Mouse (Mus musculus) kidney, adult 11 months (tissue): Measurements from ENCODE around the gene Polr1a.

Experiments used
- DNase-seq: peaks from one replicate; pipeline ENCODE4 v3.0.0; 2022

The Polr1a gene

GRCm38 (mm10) chr6:72001220-72001777 is 92.4 kb downstream of the Polr1a start:
- DNase-seq = no peak

- DNase-seq = no peak
Measured at GRCm38 (mm10) chr6:72007411-72008212, 98.8 kb downstream of the Polr1a start.

- no peak for DNase-seq
Measured at GRCm38 (mm10) chr6:72008213-72008655, 99.4 kb downstream of the Polr1a start.

GRCm38 (mm10) chr6:72009454-72009853 is 100.6 kb downstream of the Polr1a start:
- no peak for DNase-seq

- DNase-seq = no peak
Measured at GRCm38 (mm10) chr6:72014033-72014432, 105.2 kb downstream of the Polr1a start.

GRCm38 (mm10) chr6:72018052-72018451 is 109.2 kb downstream of the Polr1a start:
- DNase-seq = no peak

GRCm38 (mm10) chr6:72025497-72025896 is 116.6 kb downstream of the Polr1a start:
- no peak for DNase-seq

GRCm38 (mm10) chr6:72028079-72028478 is 119.2 kb downstream of the Polr1a start:
- DNase-seq = no peak

GRCm38 (mm10) chr6:72029674-72030073 is 120.8 kb downstream of the Polr1a start:
- DNase-seq = no peak
